ENCODE assay signal across 8 mouse cellular contexts in the genomic region with DNA sequence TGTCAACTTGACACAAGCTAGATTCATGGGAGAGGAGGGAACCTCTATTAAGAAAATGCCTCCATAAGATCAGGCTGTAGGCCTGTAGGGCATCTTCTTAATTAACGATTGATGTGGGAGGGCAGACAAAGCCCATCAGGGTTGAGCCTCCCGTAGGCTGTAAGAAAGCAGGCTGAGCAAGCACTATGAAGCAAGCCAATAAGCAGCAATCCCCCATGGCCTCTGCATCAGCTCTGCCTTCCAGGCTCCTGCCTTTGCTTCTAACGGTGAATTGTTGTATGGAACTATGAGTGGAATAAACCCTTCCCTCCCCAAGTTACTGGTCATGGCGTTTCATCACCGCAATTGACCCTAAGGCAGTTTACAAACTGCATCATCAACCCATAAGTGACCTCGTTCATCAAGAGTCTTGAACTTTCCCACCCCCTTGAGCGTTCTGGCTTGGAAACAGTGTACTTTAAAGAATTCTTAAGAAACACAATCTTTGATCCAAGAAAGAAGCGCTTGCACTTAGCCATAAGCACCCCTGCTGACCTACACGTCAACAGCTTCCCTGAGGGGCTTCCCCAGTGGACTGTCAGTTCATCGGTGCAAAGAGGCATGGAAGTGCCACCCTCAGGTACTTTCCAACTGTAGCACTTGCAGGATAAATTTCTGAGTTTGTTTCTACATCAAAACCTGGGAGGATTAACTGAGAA. TPM values are rescaled to one million over a fixed set of nuclear protein-coding genes. Genes with fewer than 3 reads are reported as not detected.
DNase-seq lines count a peak whose midpoint lies in the region; ATAC-seq and TF ChIP-seq lines count a peak whose summit lies in the region.

No protein-coding gene starts in this region.

- peak overlapping the region; percentile 92 for H3K27ac ChIP-seq in left cerebral cortex, adult 2 months
- H3K27ac ChIP-seq in embryonic facial prominence, embryonic 11.5 days (replicated peaks; ENCODE audit: low read depth, low read length) = peak overlapping the region; percentile 89; the same call in 1 of the 2 replicates
- H3K27ac ChIP-seq in intestine, postnatal 0 days (ENCODE audit: low read depth, low read length) = peak overlapping the region; percentile 93
- peak overlapping the region; percentile 93 for H3K27ac ChIP-seq in midbrain, embryonic 13.5 days

- WGBS in embryonic facial prominence, embryonic 11.5 days = 15% methylated on average over 10 of the region's 10 CpGs
- WGBS in intestine, postnatal 0 days = 25% methylated on average over 10 of the region's 10 CpGs
- 15% methylated on average over 10 of the region's 10 CpGs for WGBS in midbrain, embryonic 13.5 days

- H3K4me3 ChIP-seq in left cerebral cortex, adult 2 months = peak overlapping the region; percentile 72
- H3K4me3 ChIP-seq in embryonic facial prominence, embryonic 11.5 days (ENCODE audit: low read depth, low read length) = peak overlapping the region; percentile 62
- H3K4me3 ChIP-seq in intestine, postnatal 0 days (ENCODE audit: low read depth, low read length) = peak overlapping the region; percentile 72
- peak overlapping the region; percentile 69 for H3K4me3 ChIP-seq in midbrain, embryonic 13.5 days (replicated peaks)

- H3K4me2 ChIP-seq in embryonic facial prominence, embryonic 11.5 days (ENCODE audit: low read depth, low read length) = peak overlapping the region; percentile 74
- H3K4me2 ChIP-seq in intestine, postnatal 0 days (replicated peaks; ENCODE audit: low read depth) = peak overlapping the region; percentile 71
- H3K4me2 ChIP-seq in midbrain, embryonic 13.5 days (replicated peaks) = peak overlapping the region; percentile 66

- H3K9me3 ChIP-seq in embryonic facial prominence, embryonic 11.5 days (replicated peaks; ENCODE audit: control insufficient read depth, low read length) = no peaks in the 10 kb centered on the region
- H3K9me3 ChIP-seq in intestine, postnatal 0 days (ENCODE audit: control insufficient read depth) = no peaks in the 10 kb centered on the region
- H3K9me3 ChIP-seq in midbrain, embryonic 13.5 days = no peaks in the 10 kb centered on the region

- no peak for ATAC-seq in embryonic facial prominence, embryonic 11.5 days (replicated peaks; ENCODE audit: insufficient number of reproducible peaks, low FRiP score, low TSS enrichment, low read depth)
- no peak for ATAC-seq in intestine, postnatal 0 days
- ATAC-seq in midbrain, embryonic 13.5 days = no peak; the same call in 1 of the 2 replicates
- ATAC-seq in monocyte, adult 5-6 weeks (replicated peaks; ENCODE audit: insufficient number of reproducible peaks, low FRiP score, low TSS enrichment, poor library complexity, severe bottlenecking) = no peak

- no peaks in the 10 kb centered on the region for H3K4me1 ChIP-seq in embryonic facial prominence, embryonic 11.5 days (ENCODE audit: control insufficient read depth, insufficient read depth, low read length)
- peaks cover 14% of the 10 kb centered on the region for H3K4me1 ChIP-seq in intestine, postnatal 0 days (replicated peaks; ENCODE audit: control insufficient read depth, insufficient read depth, low read length)
- peaks cover 26% of the 10 kb centered on the region for H3K4me1 ChIP-seq in midbrain, embryonic 13.5 days (replicated peaks)

- no peaks in the 10 kb centered on the region for H3K36me3 ChIP-seq in embryonic facial prominence, embryonic 11.5 days (replicated peaks; ENCODE audit: control insufficient read depth, insufficient read depth, low read depth, low read length)
- H3K36me3 ChIP-seq in intestine, postnatal 0 days (ENCODE audit: control insufficient read depth, insufficient read depth) = no peaks in the 10 kb centered on the region
- no peaks in the 10 kb centered on the region for H3K36me3 ChIP-seq in midbrain, embryonic 13.5 days

- peak overlapping the region; percentile 70 for H3K9ac ChIP-seq in embryonic facial prominence, embryonic 11.5 days (replicated peaks; ENCODE audit: low read length)
- H3K9ac ChIP-seq in intestine, postnatal 0 days (ENCODE audit: low read depth, low read length) = 0 out of 2 replicates have a peak overlapping the region, but pooled peaks have one; percentile 63
- H3K9ac ChIP-seq in midbrain, embryonic 13.5 days (replicated peaks) = peak overlapping the region; percentile 82

- TF ChIP-seq CTCF in left cerebral cortex, adult 2 months (IDR thresholded peaks at IDR 0.05) = no peak
- no peak for TF ChIP-seq CTCF in intestine, postnatal 0 days (IDR thresholded peaks at IDR 0.05; ENCODE audit: low read depth)

- H3K27me3 ChIP-seq in embryonic facial prominence, embryonic 11.5 days (ENCODE audit: control insufficient read depth, insufficient read depth, low read length) = no peaks in the 10 kb centered on the region
- no peaks in the 10 kb centered on the region for H3K27me3 ChIP-seq in intestine, postnatal 0 days (replicated peaks; ENCODE audit: control insufficient read depth, insufficient read depth, low read length)
- H3K27me3 ChIP-seq in midbrain, embryonic 13.5 days = no peaks in the 10 kb centered on the region

- intact Hi-C loops in left cerebral cortex, adult 2 months (cut with DNase I) = loop anchor here (2.0 to 5.0 kb wide), 2 partner anchors 102 to 265 kb away; no protein-coding TSS in a partner anchor
- intact Hi-C loops in left cerebral cortex, postnatal 14 days (cut with DNase I) = loop anchor here (5.0 kb wide), 1 partner anchor 102 kb away; no protein-coding TSS in a partner anchor

- no peak for DNase-seq in left cerebral cortex, adult 2 months (ENCODE audit: extremely low spot score in 1 of 2, low spot score in 2 of 2)
- no peak for DNase-seq in left cerebral cortex, postnatal 14 days (ENCODE audit: low spot score in 2 of 2)
- no peak for DNase-seq in embryonic facial prominence, embryonic 11.5 days (ENCODE audit: low spot score)
- no peak for DNase-seq in layer of hippocampus, adult 8-10 months (ENCODE audit: low spot score in 2 of 2)
- DNase-seq in cerebellum, postnatal 14 days = no peak

RNA-seq across cellular contexts. Expression of a gene that starts 7.4 kb away (rescaled TPM):
- 10 to 100 TPM; 60.4 to 62.7 TPM for total RNA-seq in left cerebral cortex, adult 2 months (2021)
- total RNA-seq in left cerebral cortex, postnatal 14 days (2021) = 10 to 100 TPM; 75.5 to 79.5 TPM
- polyA plus RNA-seq in embryonic facial prominence, embryonic 11.5 days (2014; fragmentation: Nextera tagmentation; extraction: Ambion mirVana) = 97.0 and 106 TPM in 2 replicates
- 32.5 and 35.0 TPM in 2 replicates for polyA plus RNA-seq in intestine, postnatal 0 days (2015; fragmentation: Nextera tagmentation; extraction: Ambion mirVana)
- polyA plus RNA-seq in midbrain, embryonic 13.5 days (2015; fragmentation: Nextera tagmentation; extraction: Ambion mirVana) = 53.4 and 55.1 TPM in 2 replicates
- 127 to 171 TPM (median 154 TPM) in 3 replicates for total RNA-seq in monocyte, adult 5-6 weeks (2017)
- total RNA-seq in layer of hippocampus, adult 8-10 months (2022) = 10 to 100 TPM; 66.5 to 83.2 (median 75.9) TPM
